Mouse (Mus musculus) neural tube, embryonic 14.5 days (tissue): Measurements from ENCODE around the gene Zdhhc22. TPM values are rescaled to one million over a fixed set of nuclear protein-coding genes. Genes with fewer than 3 reads are reported as not detected.

ENCODE experiments used
- ATAC-seq: fragments of 200-750 bp; cut with Nextera tagmentation; 2 replicates; pipeline ENCODE4 v1.8.0; 2017; ENCODE audit warnings: low read depth, mild to moderate bottlenecking, moderate TSS enrichment, moderate library complexity
- H3K27ac ChIP-seq: fragments of 300-500 bp; sonication (generic); 2 replicates; pipeline ENCODE4 v1.5.1; 2014; ENCODE audit warnings: low read depth, mild to moderate bottlenecking, control low read depth, low read length, moderate library complexity, mixed read lengths
- H3K27me3 ChIP-seq: fragments of 300-500 bp; sonication (generic); 2 replicates; pipeline ENCODE4 v1.6.1; 2014; ENCODE audit warnings: low read length; ENCODE audit not compliant: control insufficient read depth, insufficient read depth
- H3K36me3 ChIP-seq: fragments of 300-500 bp; sonication (generic); 2 replicates; pipeline ENCODE4 v1.6.1; 2014; ENCODE audit warnings: low read length, mixed read lengths; ENCODE audit not compliant: control insufficient read depth, insufficient read depth
- H3K4me1 ChIP-seq: fragments of 300-500 bp; sonication (generic); 2 replicates; pipeline ENCODE4 v1.6.1; 2014; ENCODE audit warnings: low read length; ENCODE audit not compliant: control insufficient read depth, insufficient read depth
- H3K4me2 ChIP-seq: fragments of 300-500 bp; sonication (generic); 2 replicates; pipeline ENCODE4 v1.6.1; 2014; ENCODE audit warnings: mild to moderate bottlenecking, low read depth, low read length, control low read depth
- H3K4me3 ChIP-seq: fragments of 300-500 bp; sonication (generic); 2 replicates; pipeline ENCODE4 v1.5.1; 2014; ENCODE audit warnings: low read depth, low read length, control low read depth, mixed read lengths
- H3K9ac ChIP-seq: fragments of 300-500 bp; sonication (generic); replicated peaks from 2 replicates; pipeline ENCODE4 v1.6.1; 2014; ENCODE audit warnings: low read depth, mild to moderate bottlenecking, control low read depth, low read length, mixed read lengths
- H3K9me3 ChIP-seq: fragments of 300-500 bp; sonication (generic); 2 replicates; pipeline ENCODE4 v1.6.1; 2016; ENCODE audit warnings: low read length; ENCODE audit not compliant: control insufficient read depth
- WGBS: fragments of 180-500 bp; shearing (Covaris S2); extraction: QIAGEN DNeasy Blood & Tissue Kit; methylation state at CpG from one replicate; pipeline ENCODE4 v1.1.7; 2014; 5-methylcytosine and 5-hydroxymethylcytosine counted together
- polyA plus RNA-seq: library from polyadenylated mRNA; unstranded; fragments of >200 nt; fragmentation: Nextera tagmentation; extraction: Ambion mirVana; gene quantifications from 2 replicates; pipeline ENCODE4 v1.2.1, GENCODE M21; 2014

The Zdhhc22 gene
- polyA plus RNA-seq, 1 experiment from 2014 or later: 10.3 TPM

GRCm38 (mm10) chr12:86974387-86975288 lies 15.6 kb downstream of the Zdhhc22 start:
- peaks cover 2% of the 10 kb centered on the region; the same call in 1 of the 2 replicates for H3K27me3 ChIP-seq
- peak overlapping the region; percentile 34; the same call in 1 of the 2 replicates for H3K9ac ChIP-seq
- peak; percentile 83 for ATAC-seq
- H3K4me1 ChIP-seq: peaks cover 32% of the 10 kb centered on the region
- H3K4me3 ChIP-seq: no peak overlapping the region
- H3K4me2 ChIP-seq: peak overlapping the region; percentile 43
- H3K36me3 ChIP-seq: no peaks in the 10 kb centered on the region
- whole genome bisulfite sequencing: 4% methylated on average over 40 of the region's 40 CpGs
- peak overlapping the region; percentile 88 for H3K27ac ChIP-seq
- no peaks in the 10 kb centered on the region for H3K9me3 ChIP-seq

GRCm38 (mm10) chr12:86973706-86974105 lies 16.5 kb downstream of the Zdhhc22 start:
- Histone ChIP-seq H3K9ac (no peak overlapping the region), H3K27me3 (no peaks in the 10 kb centered on the region; the same call in 1 of the 2 replicates), H3K9me3 (no peaks in the 10 kb centered on the region), H3K4me2 (no peak overlapping the region; the same call in 1 of the 2 replicates), H3K4me3 (no peak overlapping the region), H3K4me1 (peaks cover 32% of the 10 kb centered on the region), H3K27ac (no peak overlapping the region; the same call in 1 of the 2 replicates), H3K36me3 (no peaks in the 10 kb centered on the region)
- no peak for ATAC-seq
- WGBS: 46% methylated on average over 8 of the region's 8 CpGs

- Histone ChIP-seq H3K9me3 (no peaks in the 10 kb centered on the region), H3K27me3 (no peaks in the 10 kb centered on the region), H3K4me1 (peaks cover 32% of the 10 kb centered on the region), H3K27ac (0 out of 2 replicates have a peak overlapping the region, but pooled peaks have one; percentile 30), H3K4me2 (no peak overlapping the region), H3K4me3 (no peak overlapping the region), H3K9ac (no peak overlapping the region), H3K36me3 (no peaks in the 10 kb centered on the region)
- WGBS: 24% methylated on average over 7 of the region's 7 CpGs
- peak; percentile 16; the same call in 1 of the 2 replicates for ATAC-seq
Observed at GRCm38 (mm10) chr12:86973216-86973615, 17.0 kb downstream of the Zdhhc22 start.

GRCm38 (mm10) chr12:86971089-86971488 lies 19.1 kb downstream of the Zdhhc22 start:
- Histone ChIP-seq H3K36me3 (no peaks in the 10 kb centered on the region), H3K4me3 (no peak overlapping the region), H3K27me3 (no peaks in the 10 kb centered on the region), H3K4me1 (peaks cover 24% of the 10 kb centered on the region), H3K9me3 (no peaks in the 10 kb centered on the region), H3K4me2 (no peak overlapping the region), H3K9ac (no peak overlapping the region), H3K27ac (no peak overlapping the region)
- WGBS: 95% methylated on average over 7 of the region's 7 CpGs
- ATAC-seq: no peak

GRCm38 (mm10) chr12:86969220-86969601 lies 21.0 kb downstream of the Zdhhc22 start:
- no peaks in the 10 kb centered on the region for H3K9me3 ChIP-seq
- H3K27ac ChIP-seq: no peak overlapping the region
- H3K4me1 ChIP-seq: peaks cover 12% of the 10 kb centered on the region
- 54% methylated on average over 3 of the region's 3 CpGs for WGBS
- no peak overlapping the region for H3K4me3 ChIP-seq
- H3K9ac ChIP-seq: no peak overlapping the region
- no peaks in the 10 kb centered on the region for H3K27me3 ChIP-seq
- ATAC-seq: no peak
- H3K4me2 ChIP-seq: no peak overlapping the region
- H3K36me3 ChIP-seq: peaks cover 7% of the 10 kb centered on the region; the same call in 1 of the 2 replicates

- ATAC-seq: no peak
- no peak overlapping the region for H3K9ac ChIP-seq
- H3K36me3 ChIP-seq: peaks cover 7% of the 10 kb centered on the region; the same call in 1 of the 2 replicates
- H3K9me3 ChIP-seq: no peaks in the 10 kb centered on the region
- peaks cover 8% of the 10 kb centered on the region for H3K4me1 ChIP-seq
- no peak overlapping the region for H3K27ac ChIP-seq
- H3K27me3 ChIP-seq: no peaks in the 10 kb centered on the region
- H3K4me2 ChIP-seq: no peak overlapping the region
- no peak overlapping the region for H3K4me3 ChIP-seq
- WGBS: 75% methylated on average over 13 of the region's 13 CpGs
Observed at GRCm38 (mm10) chr12:86968468-86969219, 21.6 kb downstream of the Zdhhc22 start.

- Histone ChIP-seq H3K9me3 (no peaks in the 10 kb centered on the region), H3K9ac (no peak overlapping the region), H3K4me3 (no peak overlapping the region), H3K36me3 (peaks cover 38% of the 10 kb centered on the region), H3K4me2 (no peak overlapping the region), H3K4me1 (no peaks in the 10 kb centered on the region), H3K27me3 (no peaks in the 10 kb centered on the region), H3K27ac (no peak overlapping the region)
- WGBS: 86% methylated on average over 4 of the region's 4 CpGs
- no peak for ATAC-seq
Observed at GRCm38 (mm10) chr12:86965237-86965799, 24.9 kb downstream of the Zdhhc22 start.

- no peak overlapping the region for H3K27ac ChIP-seq
- 92% methylated on average over 16 of the region's 16 CpGs for WGBS
Observed at GRCm38 (mm10) chr12:86964278-86965057, 25.8 kb downstream of the Zdhhc22 start.

More at GRCm38 (mm10) chr12:86964278-86965057, 25.8 kb downstream of the Zdhhc22 start:
- Histone ChIP-seq H3K27me3 (no peaks in the 10 kb centered on the region), H3K36me3 (peaks cover 43% of the 10 kb centered on the region), H3K4me3 (no peak overlapping the region), H3K4me1 (no peaks in the 10 kb centered on the region), H3K9ac (no peak overlapping the region), H3K9me3 (no peaks in the 10 kb centered on the region), H3K4me2 (no peak overlapping the region)
- ATAC-seq: no peak
